Mouse (Mus musculus) lung, adult 2 months (tissue): ENCODE results near the gene Pabpn1.

ENCODE experiments used
- CTCF ChIP-seq: fragments of 200-500 bp; IDR thresholded peaks from 2 replicates; pipeline ENCODE4 v1.5.1; 2011; ENCODE audit warnings: mild to moderate bottlenecking, low read length, control low read depth; ENCODE audit not compliant: insufficient read depth
- POLR2A ChIP-seq: fragments of 200-500 bp; IDR thresholded peaks from 2 replicates; pipeline ENCODE4 v1.6.1; 2011; ENCODE audit warnings: low read depth, mild to moderate bottlenecking, control low read depth, low read length, borderline replicate concordance; ENCODE audit errors: extremely low read depth

DNA sequence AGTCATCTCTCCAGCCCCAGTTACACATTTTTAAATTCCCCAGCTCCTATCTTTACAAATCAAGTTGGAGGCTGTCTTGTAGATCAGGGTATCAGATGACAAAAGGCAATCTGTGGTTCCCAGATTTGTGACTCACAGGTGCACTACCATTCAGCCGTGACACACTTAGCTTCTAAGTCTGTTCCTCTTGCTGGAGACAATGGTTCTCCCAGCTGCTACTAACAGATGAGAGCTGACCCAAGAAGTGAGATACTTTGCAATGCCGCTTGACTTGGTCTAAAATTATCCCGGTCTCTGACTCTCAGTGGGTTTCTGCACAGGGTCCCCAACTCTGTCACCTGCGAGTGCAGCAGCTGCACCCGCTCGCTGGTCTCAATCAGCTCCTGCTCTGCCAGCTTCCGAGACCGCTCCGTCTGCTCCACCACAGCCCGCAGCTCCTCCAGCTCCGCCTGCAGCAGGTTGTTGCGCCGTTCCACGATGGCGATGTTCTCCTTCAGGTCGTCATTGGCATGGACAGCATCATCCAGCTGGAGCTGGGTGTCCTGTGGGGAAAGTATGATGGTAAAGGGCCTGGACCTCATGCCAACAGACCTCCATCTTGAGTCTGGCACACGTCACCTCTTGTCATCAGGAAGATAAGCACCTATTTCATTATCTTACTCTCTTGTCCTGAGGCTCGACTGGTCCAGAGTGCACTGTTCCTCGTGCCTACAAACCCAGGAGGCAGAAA lies 53.8 kb downstream of the Pabpn1 start:
- TF ChIP-seq CTCF (no peak), POLR2A (no peak)
